In genomic region chr2:76405596-76406150, GRCm38 (mm10) we compare ENCODE assay signal across 9 mouse cellular contexts. TPM values are rescaled to one million over a fixed set of nuclear protein-coding genes. Genes with fewer than 3 reads are reported as not detected.
DNase-seq lines count a peak whose midpoint lies in the region; ATAC-seq lines count a peak whose summit lies in the region.
"Had no signal": no experiment of that assay in that cellular context is flagged by ENCODE, and none has a peak within 500 bp of the region (broad histone marks: within the 10 kb centered on the region; RNA-seq: fewer than 3 reads in every experiment).

No protein-coding gene starts in this region.

- H3K36me3 ChIP-seq in heart, embryonic 14.5 days (ENCODE audit: control insufficient read depth, insufficient read depth, low read length) = no peaks in the 10 kb centered on the region
- no peaks in the 10 kb centered on the region for H3K36me3 ChIP-seq in embryonic facial prominence, embryonic 15.5 days
- H3K36me3 ChIP-seq in midbrain, embryonic 14.5 days (ENCODE audit: control insufficient read depth, insufficient read depth, low read length) = no peaks in the 10 kb centered on the region

- 4% methylated on average over 15 of the region's 15 CpGs for WGBS in heart, embryonic 14.5 days
- WGBS in embryonic facial prominence, embryonic 15.5 days = 2% methylated on average over 15 of the region's 15 CpGs
- 1% methylated on average over 15 of the region's 15 CpGs for WGBS in midbrain, embryonic 14.5 days

- peaks cover 2 to 6% of the 10 kb centered on the region in 2 experiments; a peak in 3 of 4 replicates for H3K4me1 ChIP-seq in heart, embryonic 14.5 days (ENCODE audit: control insufficient read depth in 2 of 2, insufficient read depth in 2 of 2, low read length in 2 of 2)
- H3K4me1 ChIP-seq in embryonic facial prominence, embryonic 15.5 days = peaks cover 4% of the 10 kb centered on the region; the same call in 1 of the 2 replicates
- H3K4me1 ChIP-seq in midbrain, embryonic 14.5 days (ENCODE audit: control insufficient read depth, insufficient read depth, low read length) = peaks cover 7% of the 10 kb centered on the region

- 0 out of 2 replicates have a peak, but pooled peaks have one; percentile 22 for ATAC-seq in heart, embryonic 14.5 days (ENCODE audit: insufficient number of reproducible peaks, insufficient read depth, low FRiP score, low read depth)
- ATAC-seq in embryonic facial prominence, embryonic 15.5 days (ENCODE audit: insufficient number of reproducible peaks, low FRiP score, low TSS enrichment, low read depth) = no peak; the same call in 1 of the 2 replicates
- ATAC-seq in midbrain, embryonic 14.5 days (ENCODE audit: low FRiP score, low TSS enrichment) = no peak; the same call in 1 of the 2 replicates
- ATAC-seq in monocyte, adult 5-6 weeks (replicated peaks; ENCODE audit: insufficient number of reproducible peaks, low FRiP score, low TSS enrichment, poor library complexity, severe bottlenecking) = no peak

- no peaks in the 10 kb centered on the region for H3K9me3 ChIP-seq in heart, embryonic 14.5 days (ENCODE audit: control insufficient read depth, low read length)
- H3K9me3 ChIP-seq in embryonic facial prominence, embryonic 15.5 days (replicated peaks) = no peaks in the 10 kb centered on the region
- H3K9me3 ChIP-seq in midbrain, embryonic 14.5 days (ENCODE audit: control insufficient read depth, low read length) = no peaks in the 10 kb centered on the region

- peak overlapping the region; percentile 78 for H3K4me2 ChIP-seq in heart, embryonic 14.5 days (ENCODE audit: low read length)
- peak overlapping the region; percentile 90 for H3K4me2 ChIP-seq in embryonic facial prominence, embryonic 15.5 days (replicated peaks)
- peak overlapping the region; percentile 89 for H3K4me2 ChIP-seq in midbrain, embryonic 14.5 days (ENCODE audit: low read length)

- DNase-seq in heart, adult 8-10 months (ENCODE audit: low spot score) = no peak
- DNase-seq in MN1 (ENCODE audit: low spot score) = peak; percentile 52
- DNase-seq in layer of hippocampus, adult 9-11 months = peak; percentile 11
- DNase-seq in midbrain, embryonic 14.5 days = peak; percentile 77
- DNase-seq in T-cell, adult 2 months (ENCODE audit: low spot score) = no peak

- H3K9ac ChIP-seq in heart, embryonic 14.5 days (ENCODE audit: low read length) = peak overlapping the region; percentile 79
- H3K9ac ChIP-seq in embryonic facial prominence, embryonic 15.5 days = peak overlapping the region; percentile 72
- H3K9ac ChIP-seq in midbrain, embryonic 14.5 days (replicated peaks; ENCODE audit: low read length) = peak overlapping the region; percentile 89

- peak overlapping the region; percentile 71 to 82 for H3K4me3 ChIP-seq in heart, embryonic 14.5 days (ENCODE audit: control insufficient read depth in 1 of 2, insufficient read depth in 1 of 2, low read depth in 1 of 2, low read length in 2 of 2)
- H3K4me3 ChIP-seq in embryonic facial prominence, embryonic 15.5 days (replicated peaks) = peak overlapping the region; percentile 95
- H3K4me3 ChIP-seq in midbrain, embryonic 14.5 days (replicated peaks; ENCODE audit: low read depth, low read length) = peak overlapping the region; percentile 86

- H3K27me3 ChIP-seq in heart, embryonic 14.5 days (ENCODE audit: control insufficient read depth, insufficient read depth, low read length) = peaks cover 13% of the 10 kb centered on the region
- peaks cover 4% of the 10 kb centered on the region for H3K27me3 ChIP-seq in embryonic facial prominence, embryonic 15.5 days
- 0 out of 2 replicates have a peak, but pooled peaks cover 4% of the 10 kb centered on the region for H3K27me3 ChIP-seq in midbrain, embryonic 14.5 days (ENCODE audit: control insufficient read depth, insufficient read depth, low read length)

- H3K27ac ChIP-seq in heart, embryonic 14.5 days (replicated peaks in 1 of 2; ENCODE audit: control insufficient read depth in 1 of 2, insufficient read depth in 1 of 2, low read depth in 2 of 2, low read length in 2 of 2) = no peak overlapping the region
- H3K27ac ChIP-seq in embryonic facial prominence, embryonic 15.5 days (replicated peaks) = no peak overlapping the region
- peak overlapping the region; percentile 84 for H3K27ac ChIP-seq in midbrain, embryonic 14.5 days (replicated peaks; ENCODE audit: low read depth, low read length)

RNA-seq across cellular contexts. Expression of gene Osbpl6, which starts 0.6 kb away (rescaled TPM):
- polyA plus RNA-seq in heart, embryonic 14.5 days (2014; fragmentation: Nextera tagmentation; extraction: Ambion mirVana) = 3.5 and 5.9 TPM in 2 replicates
- 10 to 100 TPM; 12.5 to 19.0 (median 17.0) TPM for total RNA-seq in heart, adult 8-10 months (2022)
- polyA plus RNA-seq in embryonic facial prominence, embryonic 15.5 days (2015; fragmentation: Nextera tagmentation; extraction: Ambion mirVana) = 12.0 and 15.1 TPM in 2 replicates
- 22.1 and 22.6 TPM in 2 replicates for polyA plus RNA-seq in midbrain, embryonic 14.5 days (2014; fragmentation: Nextera tagmentation; extraction: Ambion mirVana)
- total RNA-seq in monocyte, adult 5-6 weeks (2017) = 0.19 TPM in 1 of 3 replicates, not detected in the others

RNA-seq across cellular contexts. Expression of gene Rbm45, which starts 35.9 kb away (rescaled TPM):
- 12.4 and 14.9 TPM in 2 replicates for polyA plus RNA-seq in heart, embryonic 14.5 days (2014; fragmentation: Nextera tagmentation; extraction: Ambion mirVana)
- 10 to 100 TPM; 17.9 to 21.6 (median 19.2) TPM for total RNA-seq in heart, adult 8-10 months (2022)
- 14.8 and 15.5 TPM in 2 replicates for polyA plus RNA-seq in embryonic facial prominence, embryonic 15.5 days (2015; fragmentation: Nextera tagmentation; extraction: Ambion mirVana)
- polyA plus RNA-seq in midbrain, embryonic 14.5 days (2014; fragmentation: Nextera tagmentation; extraction: Ambion mirVana) = 17.4 and 19.5 TPM in 2 replicates
- total RNA-seq in monocyte, adult 5-6 weeks (2017) = 36.7 to 49.5 TPM (median 49.4 TPM) in 3 replicates

RNA-seq across cellular contexts. Expression of gene Cyct, which starts 45.4 kb away (rescaled TPM):
- not detected in 2 replicates for polyA plus RNA-seq in heart, embryonic 14.5 days (2014; fragmentation: Nextera tagmentation; extraction: Ambion mirVana)
- 1 to 10 TPM in 1 of 4 experiments, under 1 TPM in 3; 0.44 to 1.2 (median 0.56) TPM for total RNA-seq in heart, adult 8-10 months (2022)
- not detected in 2 replicates for polyA plus RNA-seq in embryonic facial prominence, embryonic 15.5 days (2015; fragmentation: Nextera tagmentation; extraction: Ambion mirVana)
- not detected in 2 replicates for polyA plus RNA-seq in midbrain, embryonic 14.5 days (2014; fragmentation: Nextera tagmentation; extraction: Ambion mirVana)
- not detected in 3 replicates for total RNA-seq in monocyte, adult 5-6 weeks (2017)
- total RNA-seq: left cerebral cortex, adult 8-10 months had no signal

Comparison
In these comparisons a context has a peak if more than half of its experiments do, and no peak if none do; other contexts are left out.
1. DNase-seq: peak in MN1 (single experiment), layer of hippocampus, adult 9-11 months (single experiment) and midbrain, embryonic 14.5 days (single experiment); none in heart, adult 8-10 months (single experiment) and T-cell, adult 2 months (single experiment).
2. Peak in every context shown above with its lines, with median percentiles within 50 percentile points of each other: H3K4me2 ChIP-seq, H3K4me3 ChIP-seq and H3K9ac ChIP-seq.